Mouse (Mus musculus): ENCODE measurements around the gene Lsm7.
"Not testable (repeated sequence)": the region's sequence is repeated elsewhere in the genome, so short reads cannot be mapped to it uniquely, and the experiment has no call there.

DNA sequence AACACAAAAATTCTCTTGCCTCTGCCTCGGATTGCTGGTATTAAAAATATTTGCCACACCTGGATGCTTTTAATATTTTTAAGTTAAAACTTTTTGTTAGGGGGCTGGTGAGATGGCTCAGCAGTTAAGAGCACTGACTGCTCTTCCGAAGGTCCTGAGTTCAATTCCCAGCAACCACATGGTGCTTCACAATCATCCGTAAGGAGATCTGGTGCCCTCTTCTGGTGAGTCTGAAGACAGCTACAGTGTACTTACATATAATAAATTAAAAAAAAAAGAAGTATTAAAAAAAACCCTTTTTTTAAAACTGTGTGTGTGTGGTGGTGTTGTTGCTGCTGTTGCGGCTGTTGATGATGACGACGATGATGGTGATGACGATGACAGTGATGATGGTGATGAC lies 37.1 kb downstream of the Lsm7 start:
- TF ChIP-seq GATA1, TAL1 (IDR thresholded peaks at IDR 0.05; ENCODE audit: low read length): not testable (repeated sequence)

All from erythroblast, embryonic 14.5 days (primary cell).